Mouse (Mus musculus) brain, adult 2 months (tissue): ENCODE data around the gene Srp14.

Experiments used
- DNase-seq: peaks from one replicate; pipeline ENCODE4 v3.0.0; 2011; ENCODE audit warnings: low read depth, low spot score

Gene Srp14

DNA sequence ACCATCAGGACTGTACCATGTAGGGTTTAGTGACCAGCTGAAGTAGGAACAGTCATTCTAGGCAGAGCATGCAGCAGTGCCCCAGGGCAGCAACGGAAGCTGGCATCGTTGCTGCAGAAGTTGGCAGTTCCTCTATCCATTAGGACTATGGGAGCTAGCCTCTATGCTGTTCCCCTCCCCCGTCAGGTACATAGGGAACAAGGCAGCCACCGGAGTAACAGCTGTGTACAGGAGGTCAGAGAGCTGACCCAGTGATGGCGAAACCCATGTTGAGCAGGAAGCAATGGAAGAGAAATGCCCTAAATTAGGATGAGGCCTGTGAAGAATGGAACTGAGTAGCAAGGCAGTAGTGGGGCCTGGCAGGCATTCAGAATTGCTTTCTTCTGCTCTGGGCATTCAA, 37.3 kb downstream of the Srp14 start:
- no peak for DNase-seq

DNA sequence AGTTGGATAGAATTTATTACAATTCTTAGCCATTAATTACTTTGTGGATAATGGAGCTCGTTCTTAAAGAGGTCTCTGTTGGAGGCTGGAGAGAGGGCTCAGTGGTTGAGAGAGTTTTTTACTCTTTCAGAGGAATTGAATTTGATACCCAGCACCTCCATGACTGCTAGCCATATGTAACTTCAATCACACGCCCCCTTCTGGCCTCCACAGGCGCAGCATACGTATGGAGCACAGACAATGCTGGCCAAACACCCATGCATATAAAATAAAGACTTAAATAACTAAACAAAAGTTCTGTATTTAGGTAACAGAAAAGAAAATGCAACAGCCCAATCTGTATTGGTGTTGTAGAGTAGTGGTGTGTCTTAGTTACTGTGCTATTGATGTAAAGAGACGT, 47.9 kb downstream of the Srp14 start:
- DNase-seq, result peak; percentile 55

DNA sequence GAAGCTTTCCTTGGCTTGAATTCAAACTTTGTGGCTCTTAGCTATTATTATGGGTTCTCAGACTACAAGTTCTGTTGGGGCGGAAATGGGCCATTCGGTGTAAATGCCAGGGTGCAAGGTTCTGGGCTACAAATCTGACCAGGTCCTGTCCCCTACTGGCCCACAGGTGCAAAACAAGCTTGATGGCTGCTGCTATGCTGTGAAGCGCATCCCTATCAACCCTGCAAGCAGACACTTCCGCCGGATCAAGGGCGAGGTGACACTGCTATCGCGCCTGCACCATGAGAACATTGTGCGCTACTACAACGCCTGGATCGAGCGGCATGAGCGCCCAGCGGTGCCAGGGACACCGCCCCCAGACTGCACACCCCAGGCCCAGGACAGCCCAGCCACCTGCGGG, 48.9 kb downstream of the Srp14 start:
- DNase-seq, result no peak

DNA sequence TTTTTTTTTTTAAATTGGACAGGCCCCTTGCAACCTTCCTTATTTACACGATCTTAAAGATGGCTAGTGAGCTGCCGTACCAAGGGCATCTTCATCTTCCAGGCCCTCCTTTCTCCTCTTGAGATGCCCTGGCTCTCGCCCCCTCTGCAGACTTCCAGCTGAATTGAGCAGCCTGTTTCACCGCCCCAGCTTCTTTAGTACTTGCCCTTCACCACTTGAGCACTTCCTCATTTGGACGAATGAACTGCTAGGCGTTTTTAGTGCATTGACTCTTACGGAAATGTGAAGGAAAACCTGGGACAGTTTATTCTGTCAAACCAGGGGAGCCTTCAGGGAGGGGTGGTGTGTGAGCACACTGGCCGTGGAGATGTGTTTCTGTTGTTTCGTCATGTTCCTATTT, 50.2 kb downstream of the Srp14 start:
- no peak for DNase-seq

DNA sequence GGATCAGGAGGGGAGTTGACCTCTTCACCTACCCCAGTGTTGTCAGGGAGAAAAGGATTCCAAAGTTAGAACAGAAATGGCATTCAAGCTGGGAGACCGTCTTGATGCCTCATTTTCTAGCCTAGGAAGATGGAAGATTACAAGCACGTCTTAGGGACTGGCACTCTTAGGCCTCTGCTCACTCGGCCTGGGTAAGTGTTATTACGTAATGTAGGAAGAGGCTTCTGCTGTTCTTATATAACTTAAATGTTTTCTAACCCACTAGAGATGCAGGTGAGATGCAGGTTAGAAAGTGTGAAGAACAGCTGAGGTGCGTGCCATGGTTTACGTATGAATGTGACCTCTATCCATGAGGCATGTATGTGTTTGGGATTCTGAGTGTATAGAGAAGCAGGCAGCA, 51.2 kb downstream of the Srp14 start:
- no peak for DNase-seq
